Mouse (Mus musculus): ENCODE measurements around the gene Micu1.

Gene Micu1

GRCm38 (mm10) chr10:59879255-59880028, 177.2 kb downstream of the Micu1 start, which contains the start of gene Dnajb12:
Dnajb12 (plus strand) TSS chr10:59879556.
- in situ Hi-C loops (cut with MboI, MseI): loop anchor here (10.0 kb wide), 1 partner anchor 225 kb away; the partner anchor contains the start of gene Spock2

DNA sequence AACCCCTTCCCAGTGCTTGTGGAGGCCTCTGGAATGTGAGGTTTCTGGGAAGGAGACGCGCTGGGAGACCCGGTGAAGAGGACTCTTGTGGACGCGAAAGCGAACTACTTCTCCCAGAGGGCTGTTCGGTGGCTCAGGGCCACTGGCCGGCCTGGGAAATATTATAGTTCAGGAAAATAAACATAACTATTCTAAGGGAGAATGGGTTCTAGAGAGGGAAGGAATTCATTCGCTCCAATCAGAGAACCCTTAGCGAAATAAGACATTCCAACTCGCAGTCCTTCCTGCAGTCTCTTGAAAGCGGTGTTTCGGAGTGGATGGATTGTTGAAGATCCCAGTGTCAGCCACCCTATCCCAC, 177.7 kb downstream of the Micu1 start:
- in situ Hi-C loops (cut with MboI, MseI): loop anchor here (10.0 kb wide), 1 partner anchor 225 kb away; the partner anchor contains the start of gene Spock2

DNA sequence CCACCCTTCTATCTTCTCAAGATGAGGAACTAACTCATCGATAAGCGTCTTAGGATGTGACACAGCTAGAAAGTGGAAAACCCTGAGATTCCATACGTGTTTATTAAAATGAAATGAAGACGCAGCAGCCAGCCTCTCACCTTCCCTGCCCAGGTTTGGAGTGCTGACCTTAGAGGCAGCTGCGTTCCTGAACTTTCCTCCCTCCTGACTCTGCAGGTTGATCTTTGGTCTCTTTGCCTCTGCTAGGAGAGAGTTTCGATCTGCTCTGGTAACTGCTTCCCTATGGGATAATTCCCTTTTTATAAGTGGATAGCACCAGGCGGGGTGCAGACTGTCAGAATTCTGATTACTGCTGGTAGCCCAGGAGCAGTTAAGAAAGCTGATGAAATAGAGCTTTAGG, 178.6 kb downstream of the Micu1 start:
- in situ Hi-C loops (cut with MboI, MseI): loop anchor here (10.0 kb wide), 1 partner anchor 224 kb away; the partner anchor contains the start of gene Spock2

GRCm38 (mm10) chr10:59884327-59885173, 182.3 kb downstream of the Micu1 start:
- in situ Hi-C loops (cut with MboI, MseI): loop anchor here (5.0 to 10.0 kb wide), 2 partner anchors 128 to 220 kb away; partner anchors contain the start of gene Spock2

- in situ Hi-C loops (cut with MboI, MseI): loop anchor here (5.0 to 10.0 kb wide), 2 partner anchors 127 to 219 kb away; partner anchors contain the start of gene Spock2
These were observed 183.2 kb downstream of the Micu1 start for GRCm38 (mm10) chr10:59885174-59886080.

- in situ Hi-C loops (cut with MboI, MseI): loop anchor here (5.0 to 10.0 kb wide), 2 partner anchors 126 to 219 kb away; partner anchors contain the start of gene Spock2
These were observed 183.8 kb downstream of the Micu1 start for GRCm38 (mm10) chr10:59886081-59886466.

DNA sequence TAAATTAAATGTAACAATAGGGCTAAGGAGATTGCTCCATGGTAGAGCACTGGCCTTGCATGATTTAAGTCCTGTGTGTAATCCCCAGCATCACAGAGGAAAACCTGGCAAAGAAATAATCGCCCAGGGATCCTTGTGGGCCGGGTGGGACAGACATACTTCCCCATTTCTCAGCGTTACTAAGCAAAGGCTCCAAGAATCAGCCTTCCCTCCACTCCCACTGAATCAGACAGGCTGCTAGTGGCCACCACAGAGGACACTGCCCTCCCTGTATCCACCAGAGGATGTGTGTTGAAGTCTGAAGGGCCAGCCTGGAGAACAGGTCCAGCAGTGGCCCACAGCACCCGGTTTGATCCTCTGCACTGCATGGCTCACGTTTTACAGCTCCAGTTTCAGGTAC, 185.2 kb downstream of the Micu1 start:
- in situ Hi-C loops (cut with MboI, MseI): loop anchor here (5.0 to 10.0 kb wide), 2 partner anchors 125 to 217 kb away; partner anchors contain the start of gene Spock2

- in situ Hi-C loops (cut with MboI, MseI): loop anchor here (5.0 to 10.0 kb wide), 2 partner anchors 123 to 215 kb away; partner anchors contain the start of gene Spock2
These were observed 187.1 kb downstream of the Micu1 start for GRCm38 (mm10) chr10:59889339-59889738.

- in situ Hi-C loops (cut with MboI, MseI): loop anchor here (5.0 to 10.0 kb wide), 2 partner anchors 122 to 215 kb away; partner anchors contain the start of gene Spock2
These were observed 187.9 kb downstream of the Micu1 start for GRCm38 (mm10) chr10:59889953-59890751.

GRCm38 (mm10) chr10:59892977-59893376, 190.7 kb downstream of the Micu1 start:
- in situ Hi-C loops (cut with MboI, MseI): no loop called here

- in situ Hi-C loops (cut with MboI, MseI): no loop called here
These were observed 192.2 kb downstream of the Micu1 start for GRCm38 (mm10) chr10:59894251-59895160.

DNA sequence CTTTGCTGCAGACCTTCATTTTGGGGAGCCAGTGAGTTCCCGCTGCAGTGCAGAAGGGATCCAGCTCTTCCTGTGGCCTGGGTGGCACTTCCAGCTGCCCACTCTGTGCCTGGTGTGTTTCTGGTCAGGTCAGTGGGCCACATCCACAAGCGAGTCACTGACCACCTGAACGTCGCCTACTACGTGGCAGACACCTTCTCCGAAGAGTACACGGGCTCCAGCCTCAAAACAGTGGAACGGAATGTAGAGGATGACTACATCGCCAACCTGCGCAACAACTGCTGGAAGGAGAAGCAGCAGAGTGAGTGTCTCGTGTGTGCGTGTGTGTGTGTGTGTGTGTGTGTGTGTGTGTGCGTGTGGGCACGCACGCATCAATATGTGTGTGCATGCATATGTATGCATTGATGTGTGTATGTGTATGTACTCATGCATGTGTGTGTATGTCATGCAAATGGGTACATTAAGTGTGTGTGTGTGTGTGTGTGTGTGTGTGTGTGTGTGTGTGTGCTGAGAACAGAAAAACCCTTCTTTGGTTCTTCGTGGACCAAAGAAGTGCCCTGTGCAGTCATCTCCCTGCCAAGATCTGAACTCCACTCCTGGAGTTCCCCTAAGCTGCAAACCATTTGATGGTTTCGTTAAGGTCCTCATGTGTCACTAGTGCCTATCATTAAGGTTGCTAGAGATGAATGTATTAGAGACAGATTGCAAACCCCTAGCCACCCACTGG, 193.3 kb downstream of the Micu1 start:
- in situ Hi-C loops (cut with MboI, MseI): no loop called here

DNA sequence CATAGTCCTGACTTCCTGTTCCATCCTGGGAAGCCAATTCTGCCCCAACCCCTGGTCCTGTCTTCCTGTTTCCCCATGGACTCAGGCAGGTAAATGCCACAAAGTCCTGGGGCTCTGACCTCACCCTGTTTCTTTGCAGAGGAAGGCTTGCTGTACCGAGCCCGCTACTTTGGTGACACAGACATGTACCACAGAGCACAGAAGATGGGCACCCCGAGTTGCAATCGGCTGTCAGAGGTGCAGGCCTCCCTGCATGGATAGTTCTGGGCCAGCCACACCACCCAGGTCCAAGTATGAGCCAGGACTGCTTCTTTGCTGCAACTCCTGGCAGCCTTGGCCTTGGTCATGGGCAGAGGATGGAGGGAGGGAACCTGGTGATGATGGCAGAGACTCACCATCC, 193.9 kb downstream of the Micu1 start:
- in situ Hi-C loops (cut with MboI, MseI): no loop called here

- in situ Hi-C loops (cut with MboI, MseI): no loop called here
These were observed 194.6 kb downstream of the Micu1 start for GRCm38 (mm10) chr10:59896911-59897331.

DNA sequence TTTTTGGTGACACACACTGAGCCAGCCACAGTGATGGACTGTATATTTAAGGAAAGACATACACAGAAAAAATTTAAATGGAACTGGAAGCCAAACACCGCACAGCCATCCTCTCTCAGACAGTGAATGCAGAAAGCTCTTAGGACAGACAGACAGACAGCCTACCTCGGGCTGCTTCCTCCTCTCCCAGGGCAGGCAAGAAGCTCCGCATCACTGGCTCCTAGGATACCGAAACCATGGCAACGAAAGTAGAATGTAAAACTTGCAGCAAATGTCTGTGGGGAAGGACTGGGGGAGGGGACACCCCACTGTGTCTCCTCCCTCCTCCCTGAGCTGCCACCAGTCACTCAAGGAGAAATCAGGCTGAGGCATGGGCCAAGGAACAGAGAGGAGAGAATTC, 195.2 kb downstream of the Micu1 start:
- in situ Hi-C loops (cut with MboI, MseI): no loop called here

DNA sequence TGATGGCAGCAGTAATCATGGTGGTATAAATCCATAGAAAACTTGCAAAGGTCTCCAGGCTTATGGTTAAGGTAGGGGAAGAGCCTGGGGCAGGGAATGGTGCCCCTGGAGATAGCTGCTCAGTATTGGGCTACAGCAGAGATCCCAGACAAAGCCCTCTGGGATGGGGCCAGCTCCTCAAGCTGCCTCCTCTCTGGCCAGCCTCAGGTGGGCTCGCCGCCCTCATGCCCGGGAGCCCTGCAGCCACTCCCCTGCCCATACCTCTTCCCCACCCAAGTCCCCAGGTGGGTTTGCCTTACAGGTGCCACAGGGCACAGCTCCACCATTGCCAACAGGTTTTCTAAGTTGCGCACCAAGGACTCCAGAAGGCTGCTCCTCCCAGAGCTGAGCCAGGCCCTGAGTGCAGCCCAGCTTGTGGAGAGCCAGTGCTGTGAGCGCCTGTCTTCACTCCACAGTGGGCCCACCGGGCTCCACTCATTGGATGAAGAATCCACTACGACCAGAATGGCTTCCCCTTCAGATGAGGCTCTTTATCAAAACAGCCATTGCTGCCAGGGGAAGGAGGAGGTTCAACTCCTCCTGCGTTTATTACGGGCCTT, 196.0 kb downstream of the Micu1 start:
- in situ Hi-C loops (cut with MboI, MseI): no loop called here

GRCm38 (mm10) chr10:59898935-59899334, 196.7 kb downstream of the Micu1 start:
- in situ Hi-C loops (cut with MboI, MseI): no loop called here

Measured in regulatory T cell (primary cell).